Mouse (Mus musculus) sigmoid colon, adult 10 weeks (tissue): Measurements from ENCODE around the gene Spock1. TPM values are rescaled to one million over a fixed set of nuclear protein-coding genes. Genes with fewer than 3 reads are reported as not detected.

ENCODE experiments used
- polyA plus RNA-seq: library from polyadenylated mRNA; stranded (reverse); fragments of 350-450 nt; fragmentation: Illumina TruSeq; extraction: RNeasy Lipid Tissue Mini Kit (QIAGEN cat#74804); gene quantifications from one replicate; pipeline ENCODE4 v1.2.3, GENCODE M21; 2014; ENCODE audit warnings: low read depth, low replicate concordance

The Spock1 gene
- 0.95 TPM for polyA plus RNA-seq

DNA sequence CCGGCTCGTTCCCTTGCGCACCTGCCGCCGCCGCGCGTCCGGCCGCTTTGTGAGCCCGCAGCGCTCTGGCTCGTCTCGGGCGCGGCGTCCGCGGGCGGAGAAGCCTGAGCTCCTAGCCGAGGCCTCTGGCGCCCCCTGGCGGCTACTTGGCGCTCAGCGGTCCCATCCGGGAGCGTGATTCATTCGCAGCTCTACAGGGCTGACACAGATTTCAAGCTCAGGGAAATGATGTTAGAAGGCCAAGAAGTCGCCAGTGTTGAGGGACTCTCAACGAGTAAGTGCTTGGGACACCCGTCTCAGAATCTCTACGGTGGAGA, at the start of gene Spock1:
Gene Spock1, minus strand, starts transcription at position 67 of the 317 bp plus-strand sequence.

Other genes starting within 250 kb of the Spock1 start
- 0.95 TPM for gene Klhl3, start 205.3 kb upstream of the Spock1 start, polyA plus RNA-seq
- 124 TPM for gene Hnrnpa0, start 220.2 kb upstream of the Spock1 start, polyA plus RNA-seq
- gene Idnk, start 249.3 kb upstream of the Spock1 start, polyA plus RNA-seq: 12.1 TPM